Mouse (Mus musculus) liver, adult 2 months (tissue): Measurements from ENCODE around the gene Tmem214. TPM values are rescaled to one million over a fixed set of nuclear protein-coding genes. Genes with fewer than 3 reads are reported as not detected.

Experiments
- DNase-seq: peaks from one replicate; pipeline ENCODE4 v3.0.0-alpha.2; 2011; ENCODE audit warnings: low read depth, low spot score; ENCODE audit errors: extremely low read depth
- H3K27ac ChIP-seq: fragments of 200-500 bp; replicated peaks from 2 replicates; pipeline ENCODE4 v1.5.1; 2012; ENCODE audit warnings: low read depth, mild to moderate bottlenecking, control low read depth, inconsistent platforms, low read length; ENCODE audit not compliant: insufficient read depth
- H3K27me3 ChIP-seq: fragments of 200-500 bp; 2 replicates; pipeline ENCODE4 v1.6.1; 2012; ENCODE audit warnings: mild to moderate bottlenecking, moderate library complexity, low read length, inconsistent platforms; ENCODE audit not compliant: control insufficient read depth, insufficient read depth
- H3K36me3 ChIP-seq: fragments of 200-500 bp; 2 replicates; pipeline ENCODE4 v1.6.1; 2012; ENCODE audit warnings: low read length, inconsistent platforms; ENCODE audit not compliant: control insufficient read depth, insufficient read depth
- H3K4me1 ChIP-seq: fragments of 200-500 bp; 2 replicates; pipeline ENCODE4 v1.6.1; 2011; ENCODE audit warnings: low read length; ENCODE audit not compliant: control insufficient read depth, insufficient read depth
- H3K4me3 ChIP-seq: fragments of 200-500 bp; 2 replicates; pipeline ENCODE4 v1.5.1; 2011; ENCODE audit warnings: low read depth, mild to moderate bottlenecking, control low read depth, low read length, moderate library complexity; ENCODE audit not compliant: insufficient read depth
- H3K79me2 ChIP-seq: fragments of 200-500 bp; 2 replicates; pipeline ENCODE4 v1.6.1; 2012; ENCODE audit warnings: inconsistent platforms, mild to moderate bottlenecking, low read length, moderate library complexity; ENCODE audit not compliant: control insufficient read depth, insufficient read depth
- H3K9ac ChIP-seq: fragments of 200-500 bp; 2 replicates; pipeline ENCODE4 v1.6.1; 2012; ENCODE audit warnings: low read depth, mild to moderate bottlenecking, control low read depth, inconsistent platforms, low read length
- CTCF ChIP-seq: fragments of 200-500 bp; IDR thresholded peaks from 2 replicates; pipeline ENCODE4 v1.5.1; 2011; ENCODE audit warnings: low read depth, low read length, control low read depth
- POLR2A ChIP-seq: fragments of 200-500 bp; IDR thresholded peaks from 2 replicates; pipeline ENCODE4 v1.6.1; 2011; ENCODE audit warnings: low read length, control low read depth; ENCODE audit not compliant: insufficient read depth; ENCODE audit errors: extremely low read depth
- WGBS: fragments of 180-500 bp; shearing (Covaris S2); methylation state at CpG from one replicate; pipeline ENCODE4 v1.1.7; 2018; 5-methylcytosine and 5-hydroxymethylcytosine counted together
- polyA plus RNA-seq: library from polyadenylated mRNA; depleted of rRNA; stranded (reverse); fragments of >200 nt; gene quantifications from 2 replicates; pipeline ENCODE4 v1.2.3, GENCODE M21; 2012; rRNA removed
- total RNA-seq: library from RNA; depleted of rRNA; stranded (reverse); fragments of >200 nt; gene quantifications from 2 replicates; pipeline ENCODE4 v1.2.3, GENCODE M21; 2014; rRNA removed

Tmem214 gene
- 27.9 and 35.1 TPM in 2 replicates for total RNA-seq
- polyA plus RNA-seq, result 62.4 and 89.2 TPM in 2 replicates

- H3K79me2 ChIP-seq, result peaks cover 6% of the 10 kb centered on the region; the same call in 1 of the 2 replicates
- H3K4me1 ChIP-seq, result peaks cover 4% of the 10 kb centered on the region; the same call in 1 of the 2 replicates
- WGBS, result 98% methylated on average over 3 of the region's 3 CpGs
- no peak within 1 kb of the TSS; the same call in 1 of the 2 replicates for H3K27ac ChIP-seq
- TF ChIP-seq POLR2A (no peak), CTCF (no peak)
- DNase-seq, result no peak
- no peak within 1 kb of the TSS for H3K4me3 ChIP-seq
- no peak within 1 kb of the TSS for H3K9ac ChIP-seq
- no peaks in the 10 kb centered on the region for H3K27me3 ChIP-seq
- peaks cover 14% of the 10 kb centered on the region; the same call in 1 of the 2 replicates for H3K36me3 ChIP-seq
These were observed at the start of gene Tmem214 for GRCm38 (mm10) chr5:30867712-30868111. Gene Tmem214, plus strand, starts transcription at chr5:30868012.

DNA sequence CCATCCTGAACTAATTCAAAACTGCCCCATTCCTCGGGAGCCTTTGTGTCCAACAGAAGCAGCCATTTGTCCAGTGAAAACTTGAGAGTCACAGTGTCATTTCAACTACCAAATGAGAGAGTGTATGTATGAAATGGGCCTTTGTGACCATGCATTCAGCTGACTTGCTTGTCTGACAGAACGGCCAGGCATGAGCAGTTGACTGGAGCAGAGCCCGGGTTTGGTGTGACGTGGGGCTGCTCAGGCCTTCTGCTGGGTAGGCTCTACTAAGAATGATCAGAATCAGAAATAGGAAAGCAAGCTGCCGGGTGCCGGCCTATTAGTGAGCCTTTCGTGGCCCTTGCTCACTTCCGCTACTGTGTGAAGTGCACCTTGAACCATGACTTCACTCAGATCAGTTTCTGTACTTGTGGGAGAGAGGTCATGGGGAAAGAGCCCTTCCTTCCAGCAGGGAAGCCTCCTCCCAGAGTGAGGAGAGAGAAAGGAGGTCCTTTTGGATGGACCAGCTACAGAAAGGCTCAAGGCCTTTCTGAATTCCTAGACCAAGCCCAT is 49.0 kb upstream of the Tmem214 start:
- Histone ChIP-seq H3K27me3 (no peaks in the 10 kb centered on the region), H3K27ac (peak overlapping the region; percentile 81), H3K36me3 (no peaks in the 10 kb centered on the region), H3K9ac (peak overlapping the region; percentile 63), H3K4me3 (no peak overlapping the region), H3K4me1 (peaks cover 19% of the 10 kb centered on the region), H3K79me2 (peaks cover 50% of the 10 kb centered on the region; the same call in 1 of the 2 replicates)
- peak; percentile 82 for DNase-seq
- 40% methylated on average over 8 of the region's 8 CpGs for WGBS
- TF ChIP-seq POLR2A (no peak), CTCF (no peak)

DNA sequence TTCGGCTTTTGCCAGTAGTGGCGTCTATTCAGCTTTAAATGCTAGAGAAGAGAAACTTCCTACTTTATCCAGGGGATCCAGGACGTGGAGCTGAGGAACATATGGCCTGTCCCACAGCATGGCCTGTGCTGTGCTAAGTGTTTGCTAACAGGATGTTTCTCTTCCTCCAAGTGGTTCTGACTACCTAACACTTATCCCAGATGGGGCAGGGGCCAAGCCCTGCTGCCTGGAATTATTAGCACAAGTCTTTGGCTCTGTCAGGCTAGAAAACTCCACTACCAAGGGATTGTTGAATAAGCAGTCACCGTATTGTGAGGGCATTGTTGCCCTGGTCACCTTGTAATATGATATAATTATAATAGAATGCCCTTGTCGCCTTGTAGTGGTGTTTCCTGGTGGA is 45.1 kb upstream of the Tmem214 start:
- H3K79me2 ChIP-seq, result peaks cover 50% of the 10 kb centered on the region
- H3K27ac ChIP-seq, result no peak overlapping the region
- H3K4me3 ChIP-seq, result no peak overlapping the region
- TF ChIP-seq POLR2A, result no peak
- no peak for TF ChIP-seq CTCF
- H3K36me3 ChIP-seq, result no peaks in the 10 kb centered on the region
- no peaks in the 10 kb centered on the region for H3K27me3 ChIP-seq
- peaks cover 27% of the 10 kb centered on the region for H3K4me1 ChIP-seq
- no peak overlapping the region for H3K9ac ChIP-seq
- WGBS, result 84% methylated on average over 5 of the region's 5 CpGs
- DNase-seq, result no peak

DNA sequence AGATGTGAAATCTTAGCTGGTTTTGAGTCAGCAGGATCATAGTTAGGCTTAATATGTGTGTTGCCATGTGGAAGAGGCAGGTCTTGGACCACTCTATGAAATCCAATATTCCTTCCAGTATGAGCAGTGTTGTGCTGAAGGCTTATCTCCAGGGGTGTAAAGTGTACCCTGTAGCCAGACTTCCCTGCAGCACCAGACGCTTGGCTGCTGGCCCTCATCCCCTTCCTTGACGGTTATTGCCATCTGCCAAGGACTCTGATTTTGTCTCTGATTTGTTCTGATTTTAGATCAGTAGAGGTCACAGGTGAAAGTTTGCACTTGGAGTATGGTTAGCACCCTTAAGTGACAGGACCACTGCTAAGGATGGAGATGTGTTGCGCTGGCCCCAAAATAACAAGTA is 44.7 kb upstream of the Tmem214 start:
- peaks cover 53% of the 10 kb centered on the region for H3K79me2 ChIP-seq
- no peaks in the 10 kb centered on the region for H3K36me3 ChIP-seq
- TF ChIP-seq CTCF (no peak), POLR2A (no peak)
- H3K9ac ChIP-seq, result no peak overlapping the region
- 69% methylated on average over 3 of the region's 3 CpGs for WGBS
- H3K4me3 ChIP-seq, result no peak overlapping the region
- H3K27ac ChIP-seq, result no peak overlapping the region
- peaks cover 27% of the 10 kb centered on the region for H3K4me1 ChIP-seq
- no peaks in the 10 kb centered on the region for H3K27me3 ChIP-seq
- DNase-seq, result no peak

GRCm38 (mm10) chr5:30824124-30824988 is 43.5 kb upstream of the Tmem214 start:
- H3K36me3 ChIP-seq, result no peaks in the 10 kb centered on the region
- peaks cover 47% of the 10 kb centered on the region for H3K79me2 ChIP-seq
- DNase-seq, result no peak
- 97% methylated on average over 11 of the region's 11 CpGs for WGBS
- H3K4me1 ChIP-seq, result peaks cover 18% of the 10 kb centered on the region
- no peaks in the 10 kb centered on the region for H3K27me3 ChIP-seq
- no peak overlapping the region for H3K9ac ChIP-seq
- no peak overlapping the region for H3K4me3 ChIP-seq
- H3K27ac ChIP-seq, result no peak overlapping the region
- no peak for TF ChIP-seq CTCF
- TF ChIP-seq POLR2A, result no peak

DNA sequence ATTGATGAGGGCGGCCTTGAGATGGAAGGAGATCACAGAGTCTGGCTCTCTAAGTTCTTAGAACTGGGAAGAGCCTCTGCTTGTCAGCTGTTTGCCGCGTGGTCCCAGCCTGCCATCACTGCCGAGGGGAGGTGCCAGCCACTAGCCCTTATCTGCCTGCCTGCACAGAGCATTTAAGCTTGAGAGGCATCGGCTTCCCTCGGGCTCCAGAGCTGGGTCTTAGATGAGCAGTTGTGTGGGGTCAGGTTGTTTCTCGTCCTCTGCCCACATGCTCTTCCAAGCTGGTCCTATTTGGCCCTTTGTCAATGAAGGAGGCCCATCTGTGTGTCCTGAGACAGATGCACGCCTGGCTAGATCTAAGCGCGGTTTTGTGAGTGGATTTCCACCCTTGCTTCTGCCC is 42.6 kb upstream of the Tmem214 start:
- H3K27ac ChIP-seq, result no peak overlapping the region
- H3K9ac ChIP-seq, result no peak overlapping the region
- H3K79me2 ChIP-seq, result peaks cover 40% of the 10 kb centered on the region
- 67% methylated on average over 10 of the region's 10 CpGs for WGBS
- no peak for DNase-seq
- no peaks in the 10 kb centered on the region for H3K36me3 ChIP-seq
- H3K4me3 ChIP-seq, result no peak overlapping the region
- H3K4me1 ChIP-seq, result peaks cover 18% of the 10 kb centered on the region
- no peaks in the 10 kb centered on the region for H3K27me3 ChIP-seq
- TF ChIP-seq POLR2A (no peak), CTCF (no peak)
